Mouse (Mus musculus) midbrain, embryonic 11.5 days (tissue): ENCODE data around the gene Sirpa. TPM values are rescaled to one million over a fixed set of nuclear protein-coding genes. Genes with fewer than 3 reads are reported as not detected.
A peak's percentile ranks its signal among the peaks of the same experiment; 100 is the strongest.

Source experiments
- ATAC-seq: fragments of 200-750 bp; cut with Nextera tagmentation; 2 replicates; pipeline ENCODE4 v1.8.0; 2017; ENCODE audit warnings: moderate TSS enrichment, moderate library complexity; ENCODE audit not compliant: low FRiP score
- DNase-seq: peaks from one replicate; pipeline ENCODE4 v3.0.0; 2015; ENCODE audit warnings: low spot score; ENCODE audit errors: missing footprints
- H3K27ac ChIP-seq: fragments of 300-500 bp; sonication (generic); 2 replicates; pipeline ENCODE4 v1.5.1; 2014; ENCODE audit warnings: low read depth, low read length
- H3K27me3 ChIP-seq: fragments of 300-500 bp; sonication (generic); 2 replicates; pipeline ENCODE4 v1.6.1; 2014; ENCODE audit warnings: mild to moderate bottlenecking, low read length, moderate library complexity, mixed read lengths; ENCODE audit not compliant: control insufficient read depth, insufficient read depth
- H3K36me3 ChIP-seq: fragments of 300-500 bp; sonication (generic); 2 replicates; pipeline ENCODE4 v1.6.1; 2014; ENCODE audit warnings: mild to moderate bottlenecking, low read length, moderate library complexity, mixed read lengths; ENCODE audit not compliant: control insufficient read depth, insufficient read depth
- H3K4me1 ChIP-seq: fragments of 300-500 bp; sonication (generic); 2 replicates; pipeline ENCODE4 v1.6.1; 2014; ENCODE audit warnings: low read length; ENCODE audit not compliant: control insufficient read depth, insufficient read depth
- H3K4me2 ChIP-seq: fragments of 300-500 bp; sonication (generic); 2 replicates; pipeline ENCODE4 v1.6.1; 2014; ENCODE audit warnings: mild to moderate bottlenecking, moderate library complexity
- H3K4me3 ChIP-seq: fragments of 300-500 bp; sonication (generic); 2 replicates; pipeline ENCODE4 v1.5.1; 2014; ENCODE audit warnings: low read depth, low read length
- H3K9ac ChIP-seq: fragments of 300-500 bp; sonication (generic); 2 replicates; pipeline ENCODE4 v1.6.1; 2014; ENCODE audit warnings: low read length
- H3K9me3 ChIP-seq: fragments of 300-500 bp; sonication (generic); 2 replicates; pipeline ENCODE4 v1.6.1; 2016; ENCODE audit warnings: low read length; ENCODE audit not compliant: control insufficient read depth
- WGBS: fragments of 180-500 bp; shearing (Covaris S2); extraction: QIAGEN DNeasy Blood & Tissue Kit; methylation state at CpG from one replicate; pipeline ENCODE4 v1.1.7; 2014; 5-methylcytosine and 5-hydroxymethylcytosine counted together
- polyA plus RNA-seq: library from polyadenylated mRNA; unstranded; fragments of >200 nt; fragmentation: Nextera tagmentation; extraction: Ambion mirVana; gene quantifications from 2 replicates; pipeline ENCODE4 v1.2.1, GENCODE M21; 2014

The Sirpa gene
- polyA plus RNA-seq, 1 experiment from 2014 or later, result 17.9 TPM

GRCm38 (mm10) chr2:129599231-129600084, 6.8 kb downstream of the Sirpa start:
- H3K36me3 ChIP-seq, result no peaks in the 10 kb centered on the region
- WGBS, result 33% methylated on average over 8 of the region's 8 CpGs
- H3K4me3 ChIP-seq, result no peak overlapping the region
- no peak overlapping the region for H3K27ac ChIP-seq
- H3K4me2 ChIP-seq, result no peak overlapping the region
- ATAC-seq (no peak), DNase-seq (peak; percentile 75)
- no peaks in the 10 kb centered on the region for H3K9me3 ChIP-seq
- peaks cover 9% of the 10 kb centered on the region for H3K4me1 ChIP-seq
- H3K9ac ChIP-seq, result no peak overlapping the region
- no peaks in the 10 kb centered on the region for H3K27me3 ChIP-seq

GRCm38 (mm10) chr2:129601059-129601650, 8.5 kb downstream of the Sirpa start:
- H3K27ac ChIP-seq, result no peak overlapping the region
- peaks cover 9% of the 10 kb centered on the region for H3K4me1 ChIP-seq
- WGBS, result 86% methylated on average over 1 of the region's 1 CpGs
- H3K36me3 ChIP-seq, result no peaks in the 10 kb centered on the region
- H3K9ac ChIP-seq, result no peak overlapping the region
- H3K4me2 ChIP-seq, result no peak overlapping the region
- H3K27me3 ChIP-seq, result no peaks in the 10 kb centered on the region
- ATAC-seq, result no peak
- H3K4me3 ChIP-seq, result no peak overlapping the region
- no peaks in the 10 kb centered on the region for H3K9me3 ChIP-seq
- DNase-seq, result peak; percentile 75

- no peaks in the 10 kb centered on the region for H3K36me3 ChIP-seq
- peaks cover 11% of the 10 kb centered on the region for H3K4me1 ChIP-seq
- DNase-seq (peak; percentile 39), ATAC-seq (no peak)
- H3K9ac ChIP-seq, result no peak overlapping the region
- H3K4me3 ChIP-seq, result no peak overlapping the region
- H3K27me3 ChIP-seq, result no peaks in the 10 kb centered on the region
- no peaks in the 10 kb centered on the region for H3K9me3 ChIP-seq
- no peak overlapping the region for H3K4me2 ChIP-seq
- 86% methylated on average over 10 of the region's 10 CpGs for WGBS
- no peak overlapping the region for H3K27ac ChIP-seq
Measured at GRCm38 (mm10) chr2:129601894-129602663, 9.4 kb downstream of the Sirpa start.

- Histone ChIP-seq H3K4me3 (no peak overlapping the region), H3K4me2 (no peak overlapping the region), H3K9ac (no peak overlapping the region), H3K4me1 (peaks cover 11% of the 10 kb centered on the region), H3K36me3 (no peaks in the 10 kb centered on the region), H3K27ac (no peak overlapping the region), H3K27me3 (no peaks in the 10 kb centered on the region), H3K9me3 (no peaks in the 10 kb centered on the region)
- no peak for ATAC-seq
- DNase-seq, result peak; percentile 64
- WGBS, result 92% methylated on average over 7 of the region's 7 CpGs
Measured at GRCm38 (mm10) chr2:129602856-129603255, 10.2 kb downstream of the Sirpa start.

- Histone ChIP-seq H3K9me3 (no peaks in the 10 kb centered on the region), H3K9ac (no peak overlapping the region), H3K4me1 (peaks cover 11% of the 10 kb centered on the region), H3K4me2 (no peak overlapping the region), H3K27me3 (no peaks in the 10 kb centered on the region), H3K27ac (no peak overlapping the region), H3K4me3 (no peak overlapping the region), H3K36me3 (no peaks in the 10 kb centered on the region)
- 67% methylated on average over 1 of the region's 1 CpGs for WGBS
- ATAC-seq, result peak; percentile 94
- peak; percentile 69 for DNase-seq
Measured at GRCm38 (mm10) chr2:129603536-129603935, 10.9 kb downstream of the Sirpa start.

- no peaks in the 10 kb centered on the region for H3K27me3 ChIP-seq
- no peak overlapping the region for H3K4me3 ChIP-seq
- H3K36me3 ChIP-seq, result no peaks in the 10 kb centered on the region
- DNase-seq, result no peak
- no peak overlapping the region for H3K4me2 ChIP-seq
- WGBS, result 14% methylated on average over 6 of the region's 6 CpGs
- ATAC-seq, result 0 out of 2 replicates have a peak, but pooled peaks have one; percentile 37
- H3K4me1 ChIP-seq, result peaks cover 11% of the 10 kb centered on the region
- H3K9ac ChIP-seq, result no peak overlapping the region
- no peaks in the 10 kb centered on the region for H3K9me3 ChIP-seq
- no peak overlapping the region for H3K27ac ChIP-seq
Measured at GRCm38 (mm10) chr2:129604032-129604431, 11.4 kb downstream of the Sirpa start.

- Histone ChIP-seq H3K27ac (no peak overlapping the region), H3K4me3 (no peak overlapping the region), H3K4me2 (no peak overlapping the region), H3K27me3 (no peaks in the 10 kb centered on the region), H3K9ac (no peak overlapping the region), H3K4me1 (peaks cover 11% of the 10 kb centered on the region), H3K9me3 (no peaks in the 10 kb centered on the region), H3K36me3 (no peaks in the 10 kb centered on the region)
- 74% methylated on average over 3 of the region's 3 CpGs for WGBS
- DNase-seq (peak; percentile 37), ATAC-seq (no peak)
Measured at GRCm38 (mm10) chr2:129605816-129606215, 13.2 kb downstream of the Sirpa start.

GRCm38 (mm10) chr2:129606269-129606668, 13.6 kb downstream of the Sirpa start:
- ATAC-seq (no peak), DNase-seq (peak; percentile 77)
- H3K9ac ChIP-seq, result no peak overlapping the region
- WGBS, result 30% methylated on average over 8 of the region's 8 CpGs
- no peak overlapping the region for H3K27ac ChIP-seq
- no peaks in the 10 kb centered on the region for H3K27me3 ChIP-seq
- H3K36me3 ChIP-seq, result no peaks in the 10 kb centered on the region
- H3K4me1 ChIP-seq, result peaks cover 11% of the 10 kb centered on the region
- H3K4me3 ChIP-seq, result no peak overlapping the region
- H3K9me3 ChIP-seq, result no peaks in the 10 kb centered on the region
- no peak overlapping the region for H3K4me2 ChIP-seq

- no peak overlapping the region for H3K27ac ChIP-seq
- H3K27me3 ChIP-seq, result no peaks in the 10 kb centered on the region
- no peak overlapping the region for H3K4me3 ChIP-seq
- peaks cover 11% of the 10 kb centered on the region for H3K4me1 ChIP-seq
- 76% methylated on average over 2 of the region's 2 CpGs for WGBS
- no peak overlapping the region for H3K9ac ChIP-seq
- DNase-seq (peak; percentile 75), ATAC-seq (no peak)
- no peak overlapping the region for H3K4me2 ChIP-seq
- no peaks in the 10 kb centered on the region for H3K36me3 ChIP-seq
- H3K9me3 ChIP-seq, result no peaks in the 10 kb centered on the region
Measured at GRCm38 (mm10) chr2:129606899-129607298, 14.3 kb downstream of the Sirpa start.
